Mouse (Mus musculus): Measurements from ENCODE around the gene Plac9a. TPM values are rescaled to one million over a fixed set of nuclear protein-coding genes. Genes with fewer than 3 reads are reported as not detected.

Plac9a gene
- total and polyA plus RNA-seq, 3 experiments: 1.6 to 4.1 (median 3.4) TPM

- TF ChIP-seq EP300 (IDR thresholded peaks at IDR 0.05; ENCODE audit: insufficient read depth, low read depth, low read length) (no peak), POLR2A (IDR thresholded peaks at IDR 0.05; ENCODE audit: insufficient read depth, low read depth, low read length) (peak; percentile 88), CTCF (IDR thresholded peaks at IDR 0.05) (no peak)
- peak within 1 kb of the TSS; percentile 98 for H3K27ac ChIP-seq
- peaks cover 9% of the 10 kb centered on the region for H3K4me1 ChIP-seq (ENCODE audit: control insufficient read depth, insufficient read depth, low read length)
- peaks cover 3% of the 10 kb centered on the region; the same call in 1 of the 2 replicates for H3K36me3 ChIP-seq (ENCODE audit: control insufficient read depth, insufficient read depth, low read length)
- no peaks in the 10 kb centered on the region for H3K27me3 ChIP-seq (ENCODE audit: control insufficient read depth, insufficient read depth, low read length)
- DNase-seq: peak; percentile 93 to 96
- peak within 1 kb of the TSS; percentile 99 for H3K4me3 ChIP-seq
- intact Hi-C loops (cut with DNase I): no loop called here
- peak within 1 kb of the TSS; percentile 97 for H3K9ac ChIP-seq (ENCODE audit: low read depth, low read length)
- no peaks in the 10 kb centered on the region; the same call in 1 of the 2 replicates for H3K79me2 ChIP-seq (replicated peaks; ENCODE audit: control insufficient read depth, insufficient read depth, low read length)
- under 1% methylated on average over 54 of the region's 54 CpGs for WGBS
Measured at GRCm38 (mm10) chr14:25841991-25842687, 60.8 kb downstream of the Plac9a start, which contains the start of gene Anxa11. Gene Anxa11, plus strand, starts transcription at chr14:25842156.

GRCm38 (mm10) chr14:25841579-25841978 is 61.3 kb downstream of the Plac9a start:
- H3K4me3 ChIP-seq: peak overlapping the region; percentile 99
- H3K9ac ChIP-seq (ENCODE audit: low read depth, low read length): 0 out of 2 replicates have a peak overlapping the region, but pooled peaks have one; percentile 18
- TF ChIP-seq EP300 (IDR thresholded peaks at IDR 0.05; ENCODE audit: insufficient read depth, low read depth, low read length): no peak
- TF ChIP-seq POLR2A (IDR thresholded peaks at IDR 0.05; ENCODE audit: insufficient read depth, low read depth, low read length): no peak
- TF ChIP-seq CTCF (IDR thresholded peaks at IDR 0.05): no peak
- DNase-seq: no peak
- H3K36me3 ChIP-seq (ENCODE audit: control insufficient read depth, insufficient read depth, low read length): peaks cover 3% of the 10 kb centered on the region; the same call in 1 of the 2 replicates
- no peaks in the 10 kb centered on the region for H3K27me3 ChIP-seq (ENCODE audit: control insufficient read depth, insufficient read depth, low read length)
- H3K27ac ChIP-seq: peak overlapping the region; percentile 98
- no peaks in the 10 kb centered on the region; the same call in 1 of the 2 replicates for H3K79me2 ChIP-seq (replicated peaks; ENCODE audit: control insufficient read depth, insufficient read depth, low read length)
- peaks cover 8% of the 10 kb centered on the region for H3K4me1 ChIP-seq (ENCODE audit: control insufficient read depth, insufficient read depth, low read length)
- 3% methylated on average over 4 of the region's 4 CpGs for WGBS
- intact Hi-C loops (cut with DNase I): no loop called here

- no peaks in the 10 kb centered on the region; the same call in 1 of the 2 replicates for H3K79me2 ChIP-seq (replicated peaks; ENCODE audit: control insufficient read depth, insufficient read depth, low read length)
- no peak for TF ChIP-seq EP300 (IDR thresholded peaks at IDR 0.05; ENCODE audit: insufficient read depth, low read depth, low read length)
- TF ChIP-seq CTCF (IDR thresholded peaks at IDR 0.05): no peak
- TF ChIP-seq POLR2A (IDR thresholded peaks at IDR 0.05; ENCODE audit: insufficient read depth, low read depth, low read length): no peak
- intact Hi-C loops (cut with DNase I): no loop called here
- H3K4me3 ChIP-seq: no peak overlapping the region
- WGBS: 80% methylated on average over 7 of the region's 7 CpGs
- no peak for DNase-seq
- peaks cover 6% of the 10 kb centered on the region for H3K4me1 ChIP-seq (ENCODE audit: control insufficient read depth, insufficient read depth, low read length)
- peaks cover 3% of the 10 kb centered on the region; the same call in 1 of the 2 replicates for H3K36me3 ChIP-seq (ENCODE audit: control insufficient read depth, insufficient read depth, low read length)
- no peak overlapping the region for H3K9ac ChIP-seq (ENCODE audit: low read depth, low read length)
- H3K27me3 ChIP-seq (ENCODE audit: control insufficient read depth, insufficient read depth, low read length): no peaks in the 10 kb centered on the region
- H3K27ac ChIP-seq: no peak overlapping the region
Measured at GRCm38 (mm10) chr14:25840961-25841360, 61.9 kb downstream of the Plac9a start.

- no peak for DNase-seq
- H3K27ac ChIP-seq: no peak overlapping the region
- peaks cover 2% of the 10 kb centered on the region for H3K4me1 ChIP-seq (ENCODE audit: control insufficient read depth, insufficient read depth, low read length)
- H3K27me3 ChIP-seq (ENCODE audit: control insufficient read depth, insufficient read depth, low read length): no peaks in the 10 kb centered on the region
- H3K9ac ChIP-seq (ENCODE audit: low read depth, low read length): no peak overlapping the region
- H3K4me3 ChIP-seq: no peak overlapping the region
- TF ChIP-seq POLR2A (IDR thresholded peaks at IDR 0.05; ENCODE audit: insufficient read depth, low read depth, low read length): no peak
- no peak for TF ChIP-seq CTCF (IDR thresholded peaks at IDR 0.05)
- TF ChIP-seq EP300 (IDR thresholded peaks at IDR 0.05; ENCODE audit: insufficient read depth, low read depth, low read length): no peak
- WGBS: 69% methylated on average over 7 of the region's 7 CpGs
- intact Hi-C loops (cut with DNase I): no loop called here
- peaks cover 3% of the 10 kb centered on the region; the same call in 1 of the 2 replicates for H3K36me3 ChIP-seq (ENCODE audit: control insufficient read depth, insufficient read depth, low read length)
- no peaks in the 10 kb centered on the region; the same call in 1 of the 2 replicates for H3K79me2 ChIP-seq (replicated peaks; ENCODE audit: control insufficient read depth, insufficient read depth, low read length)
Measured at GRCm38 (mm10) chr14:25839791-25840190, 63.1 kb downstream of the Plac9a start.

- H3K4me3 ChIP-seq: no peak overlapping the region
- no peak overlapping the region for H3K9ac ChIP-seq (ENCODE audit: low read depth, low read length)
- TF ChIP-seq EP300 (IDR thresholded peaks at IDR 0.05; ENCODE audit: insufficient read depth, low read depth, low read length) (no peak), POLR2A (IDR thresholded peaks at IDR 0.05; ENCODE audit: insufficient read depth, low read depth, low read length) (no peak), CTCF (IDR thresholded peaks at IDR 0.05) (no peak)
- no peak for DNase-seq
- no peak overlapping the region for H3K27ac ChIP-seq
- intact Hi-C loops (cut with DNase I): no loop called here
- WGBS: 46% methylated on average over 8 of the region's 8 CpGs
- no peaks in the 10 kb centered on the region for H3K27me3 ChIP-seq (ENCODE audit: control insufficient read depth, insufficient read depth, low read length)
- H3K79me2 ChIP-seq (replicated peaks; ENCODE audit: control insufficient read depth, insufficient read depth, low read length): no peaks in the 10 kb centered on the region; the same call in 1 of the 2 replicates
- H3K36me3 ChIP-seq (ENCODE audit: control insufficient read depth, insufficient read depth, low read length): peaks cover 1% of the 10 kb centered on the region; the same call in 1 of the 2 replicates
- H3K4me1 ChIP-seq (ENCODE audit: control insufficient read depth, insufficient read depth, low read length): peaks cover 2% of the 10 kb centered on the region; the same call in 1 of the 2 replicates
Measured at GRCm38 (mm10) chr14:25838411-25838810, 64.5 kb downstream of the Plac9a start.

Other genes with a start within 250 kb of the Plac9a start
- 100 to 1,000 TPM; 244 to 288 TPM for gene Ppif, start 208.9 kb downstream of the Plac9a start, total RNA-seq (2021)
- 487 and 529 TPM in 2 replicates for gene Ppif, start 208.9 kb downstream of the Plac9a start, polyA plus RNA-seq (2012; rRNA removed)
- 10 to 100 TPM; 33.5 TPM for gene Zcchc24, start 134.1 kb downstream of the Plac9a start, total RNA-seq (2021)
- 27.3 and 39.4 TPM in 2 replicates for gene Zcchc24, start 134.1 kb downstream of the Plac9a start, polyA plus RNA-seq (2012; rRNA removed)
- gene Anxa11, start 60.9 kb downstream of the Plac9a start, total RNA-seq (2021): 10 to 100 TPM; 77.9 to 82.4 TPM
- gene Anxa11, start 60.9 kb downstream of the Plac9a start, polyA plus RNA-seq (2012; rRNA removed): 74.0 and 90.3 TPM in 2 replicates
- gene Tmem254a, start 24.6 kb upstream of the Plac9a start, total RNA-seq (2021): under 1 TPM; 0.23 to 0.73 TPM
- 0.94 and 1.3 TPM in 2 replicates for gene Tmem254a, start 24.6 kb upstream of the Plac9a start, polyA plus RNA-seq (2012; rRNA removed)
- gene Cphx1, start 35.2 kb upstream of the Plac9a start, total RNA-seq (2021): not detected
- not detected in 2 replicates for gene Cphx1, start 35.2 kb upstream of the Plac9a start, polyA plus RNA-seq (2012; rRNA removed)
- not detected for gene Duxbl1, start 75.5 kb upstream of the Plac9a start, total RNA-seq (2021)
- gene Duxbl1, start 75.5 kb upstream of the Plac9a start, polyA plus RNA-seq (2012; rRNA removed): 0.23 TPM in 1 of 2 replicates, not detected in the other
- 10 to 100 TPM; 15.9 to 20.6 TPM for gene Gm9780, start 139.6 kb upstream of the Plac9a start, total RNA-seq (2021)
- 62.6 and 76.8 TPM in 2 replicates for gene Gm9780, start 139.6 kb upstream of the Plac9a start, polyA plus RNA-seq (2012; rRNA removed)
- gene Tmem254c, start 164.3 kb upstream of the Plac9a start, total RNA-seq (2021): 1 to 10 TPM; 4.6 to 5.1 TPM
- not detected in 2 replicates for gene Tmem254c, start 164.3 kb upstream of the Plac9a start, polyA plus RNA-seq (2012; rRNA removed)
- gene Cphx2, start 178.4 kb upstream of the Plac9a start, total RNA-seq (2021): not detected
- gene Cphx2, start 178.4 kb upstream of the Plac9a start, polyA plus RNA-seq (2012; rRNA removed): not detected in 2 replicates
- gene Cphx3, start 179.2 kb upstream of the Plac9a start, total RNA-seq (2021): not detected
- not detected in 2 replicates for gene Cphx3, start 179.2 kb upstream of the Plac9a start, polyA plus RNA-seq (2012; rRNA removed)
- not detected for gene Duxbl2, start 215.2 kb upstream of the Plac9a start, total RNA-seq (2021)
- 0.27 TPM in 1 of 2 replicates, not detected in the other for gene Duxbl2, start 215.2 kb upstream of the Plac9a start, polyA plus RNA-seq (2012; rRNA removed)

Measured in heart, adult 2 months (tissue).